Mouse (Mus musculus): ENCODE results near the gene Hectd2.

- no peak for TF ChIP-seq USF1 (IDR thresholded peaks at IDR 0.05; ENCODE audit: low read depth, low read length)
- TF ChIP-seq POLR2A (IDR thresholded peaks at IDR 0.05; ENCODE audit: control insufficient read depth in 1 of 2, insufficient read depth in 1 of 2, low read depth in 1 of 2, low read length in 2 of 2, poor library complexity in 1 of 2): no peak
- no peak for TF ChIP-seq GABPA (IDR thresholded peaks at IDR 0.05; ENCODE audit: low read depth, low read length)
- no peak for TF ChIP-seq CTCF (IDR thresholded peaks at IDR 0.05 in 2 of 3, conservative IDR thresholded peaks at IDR 0.05 in 1 of 3; ENCODE audit: control insufficient read depth in 1 of 3, insufficient read depth in 1 of 3, low read depth in 2 of 3, low read length in 3 of 3, poor library complexity in 1 of 3, severe bottlenecking in 1 of 3)
Observed at GRCm38 (mm10) chr19:36641128-36641527, 86.7 kb downstream of the Hectd2 start.
